Mouse (Mus musculus): ENCODE data around the gene Smgc. TPM values are rescaled to one million over a fixed set of nuclear protein-coding genes. Genes with fewer than 3 reads are reported as not detected.
"Not testable (repeated sequence)": the region's sequence is repeated elsewhere in the genome, so short reads cannot be mapped to it uniquely, and the experiment has no call there.

Smgc gene
- polyA plus RNA-seq, 2 experiments, result not detected

DNA sequence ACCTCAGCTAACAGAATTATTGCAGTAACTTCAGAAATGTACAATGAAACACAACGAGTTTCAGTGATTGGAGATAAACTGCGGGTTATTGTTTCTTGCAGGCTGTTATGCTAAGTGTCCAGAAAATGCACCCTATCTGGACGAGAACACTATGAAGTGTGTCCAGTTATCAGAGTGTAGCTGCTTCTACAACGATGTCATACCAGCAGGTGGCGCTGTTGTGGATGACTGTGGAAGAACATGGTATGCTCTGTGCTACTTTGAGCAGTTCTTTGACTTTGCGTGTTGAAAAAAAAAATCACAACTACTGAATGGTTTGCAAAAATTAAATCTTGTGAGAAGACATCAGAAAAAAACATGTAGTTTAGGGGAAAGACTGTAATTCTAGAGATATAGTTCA is 62.2 kb downstream of the Smgc start:
- WGBS (ENCODE audit: insufficient replicate concordance), result 43% methylated on average over 6 of the region's 6 CpGs
- Histone ChIP-seq H3K4me3 (ENCODE audit: insufficient read depth in 1 of 2, low read depth in 2 of 2, low read length in 2 of 2) (no peak overlapping the region), H3K27ac (no peak overlapping the region), H3K4me2 (ENCODE audit: low read depth) (no peak overlapping the region), H3K27me3 (ENCODE audit: control insufficient read depth, insufficient read depth, low read length) (no peaks in the 10 kb centered on the region), H3K9ac (replicated peaks) (no peak overlapping the region), H3K4me1 (replicated peaks; ENCODE audit: control insufficient read depth in 2 of 2, insufficient read depth in 2 of 2, low read length in 1 of 2) (no peaks in the 10 kb centered on the region), H3K9me3 (ENCODE audit: control insufficient read depth, low read length) (no peaks in the 10 kb centered on the region), H3K36me3 (replicated peaks; ENCODE audit: control insufficient read depth, insufficient read depth, low read depth) (no peaks in the 10 kb centered on the region)
- no peak for TF ChIP-seq EP300 (IDR thresholded peaks at IDR 0.05; ENCODE audit: low read depth)
- peak; percentile 45 for TF ChIP-seq CTCF (IDR thresholded peaks at IDR 0.05; ENCODE audit: low read depth)
- DNase-seq (ENCODE audit: low read depth in 3 of 3, low spot score in 3 of 3), result no peak
- no peak for ATAC-seq (ENCODE audit: insufficient read depth)

DNA sequence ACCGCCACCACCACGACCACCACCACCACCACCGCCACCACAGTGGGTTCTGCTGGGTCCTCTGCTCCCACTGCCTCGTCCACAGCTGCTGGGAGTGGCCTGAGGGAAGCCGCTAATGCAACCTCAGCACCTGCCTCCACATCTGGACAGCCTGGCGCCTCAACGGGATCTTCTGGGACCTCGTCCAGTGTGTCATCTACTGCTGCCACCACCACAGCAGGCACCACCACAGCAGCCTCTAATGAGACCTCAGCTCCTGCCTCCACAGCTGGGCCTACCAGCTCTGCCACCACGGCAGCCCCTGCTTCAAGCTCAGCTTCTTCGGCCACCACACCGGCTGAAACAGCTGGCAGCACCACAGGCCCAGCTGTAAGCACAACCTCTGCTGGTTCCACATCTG is 69.0 kb downstream of the Smgc start:
- H3K4me1 ChIP-seq (replicated peaks; ENCODE audit: control insufficient read depth in 2 of 2, insufficient read depth in 2 of 2, low read length in 1 of 2); H3K36me3 ChIP-seq (replicated peaks; ENCODE audit: control insufficient read depth, insufficient read depth, low read depth); H3K4me2 ChIP-seq (ENCODE audit: low read depth); H3K9me3 ChIP-seq (ENCODE audit: control insufficient read depth, low read length); H3K9ac ChIP-seq (replicated peaks); H3K27ac ChIP-seq; ATAC-seq (ENCODE audit: insufficient read depth); H3K4me3 ChIP-seq (ENCODE audit: insufficient read depth in 1 of 2, low read depth in 2 of 2, low read length in 2 of 2); H3K27me3 ChIP-seq (ENCODE audit: control insufficient read depth, insufficient read depth, low read length); DNase-seq (ENCODE audit: low read depth in 3 of 3, low spot score in 3 of 3): not testable (repeated sequence)
- whole genome bisulfite sequencing (ENCODE audit: insufficient replicate concordance), result no CpG with 5 or more reads among the region's 11 CpGs

Other genes starting within 250 kb of the Smgc start
- gene Lrrk2, start 165.1 kb upstream of the Smgc start, polyA plus RNA-seq (2012; rRNA removed), result 0.71 and 0.81 TPM in 2 replicates
- 1.4 and 1.5 TPM in 2 replicates for gene Lrrk2, start 165.1 kb upstream of the Smgc start, polyA plus RNA-seq (2014; fragmentation: Nextera tagmentation; extraction: Ambion mirVana)
- 0.02 and 0.04 TPM in 2 replicates for gene Cntn1, start 212.9 kb downstream of the Smgc start, polyA plus RNA-seq (2012; rRNA removed)
- 0.03 TPM in 1 of 2 replicates, not detected in the other for gene Cntn1, start 212.9 kb downstream of the Smgc start, polyA plus RNA-seq (2014; fragmentation: Nextera tagmentation; extraction: Ambion mirVana)